Mouse (Mus musculus): ENCODE data around the gene Odf4. TPM values are rescaled to one million over a fixed set of nuclear protein-coding genes. Genes with fewer than 3 reads are reported as not detected.

The Odf4 gene
- total and polyA plus RNA-seq, 2 experiments from 2014 or later = not detected

- no peak overlapping the region for H3K4me2 ChIP-seq (ENCODE audit: low read depth, low read length)
- 83% methylated on average over 2 of the region's 2 CpGs for WGBS
- DNase-seq (ENCODE audit: low spot score) (no peak), ATAC-seq (ENCODE audit: insufficient read depth, low read depth) (no peak)
- H3K9me3 ChIP-seq (replicated peaks; ENCODE audit: control insufficient read depth, low read length) = no peaks in the 10 kb centered on the region
- H3K4me1 ChIP-seq (ENCODE audit: control insufficient read depth, insufficient read depth) = no peaks in the 10 kb centered on the region
- H3K4me3 ChIP-seq (ENCODE audit: low read depth, low read length) = no peak overlapping the region
- H3K36me3 ChIP-seq (replicated peaks; ENCODE audit: control insufficient read depth, insufficient read depth, low read length) = no peaks in the 10 kb centered on the region
- no peak for TF ChIP-seq CTCF (IDR thresholded peaks at IDR 0.05; ENCODE audit: low read depth)
- no peak for TF ChIP-seq EP300 (IDR thresholded peaks at IDR 0.05; ENCODE audit: low read depth)
- no peak overlapping the region for H3K27ac ChIP-seq (ENCODE audit: low read depth)
- H3K9ac ChIP-seq (replicated peaks; ENCODE audit: low read depth, low read length) = no peak overlapping the region
- H3K27me3 ChIP-seq (ENCODE audit: control insufficient read depth, insufficient read depth, low read length) = no peaks in the 10 kb centered on the region
These were observed 2.1 kb downstream of the Odf4 start for GRCm38 (mm10) chr11:68924749-68925148.

- no peak for ATAC-seq (ENCODE audit: insufficient read depth, low read depth)
- no peaks in the 10 kb centered on the region for H3K4me1 ChIP-seq (ENCODE audit: control insufficient read depth, insufficient read depth)
These were observed 3.7 kb downstream of the Odf4 start for GRCm38 (mm10) chr11:68923191-68923590.

GRCm38 (mm10) chr11:68914566-68914965 lies 12.3 kb downstream of the Odf4 start:
- no peaks in the 10 kb centered on the region for H3K9me3 ChIP-seq (replicated peaks; ENCODE audit: control insufficient read depth, low read length)
- H3K27me3 ChIP-seq (ENCODE audit: control insufficient read depth, insufficient read depth, low read length) = no peaks in the 10 kb centered on the region
- TF ChIP-seq CTCF (IDR thresholded peaks at IDR 0.05; ENCODE audit: low read depth) (no peak), EP300 (IDR thresholded peaks at IDR 0.05; ENCODE audit: low read depth) (no peak)
- WGBS = 82% methylated on average over 4 of the region's 4 CpGs
- H3K9ac ChIP-seq (replicated peaks; ENCODE audit: low read depth, low read length) = no peak overlapping the region
- H3K4me2 ChIP-seq (ENCODE audit: low read depth, low read length) = no peak overlapping the region
- DNase-seq (ENCODE audit: low spot score) = no peak
- H3K4me3 ChIP-seq (ENCODE audit: low read depth, low read length) = no peak overlapping the region
- H3K36me3 ChIP-seq (replicated peaks; ENCODE audit: control insufficient read depth, insufficient read depth, low read length) = no peaks in the 10 kb centered on the region
- no peak overlapping the region for H3K27ac ChIP-seq (ENCODE audit: low read depth)
- H3K4me1 ChIP-seq (ENCODE audit: control insufficient read depth, insufficient read depth) = 0 out of 2 replicates have a peak, but pooled peaks cover under 1% of the 10 kb centered on the region
- no peak for ATAC-seq (ENCODE audit: insufficient read depth, low read depth)

More at GRCm38 (mm10) chr11:68923191-68923590, 3.7 kb downstream of the Odf4 start:
- DNase-seq (ENCODE audit: low spot score) = no peak
- H3K36me3 ChIP-seq (replicated peaks; ENCODE audit: control insufficient read depth, insufficient read depth, low read length) = no peaks in the 10 kb centered on the region
- H3K4me3 ChIP-seq (ENCODE audit: low read depth, low read length) = no peak overlapping the region
- WGBS = 60% methylated on average over 3 of the region's 3 CpGs
- H3K9ac ChIP-seq (replicated peaks; ENCODE audit: low read depth, low read length) = no peak overlapping the region
- no peak for TF ChIP-seq EP300 (IDR thresholded peaks at IDR 0.05; ENCODE audit: low read depth)
- TF ChIP-seq CTCF (IDR thresholded peaks at IDR 0.05; ENCODE audit: low read depth) = no peak
- no peak overlapping the region for H3K27ac ChIP-seq (ENCODE audit: low read depth)
- no peaks in the 10 kb centered on the region for H3K27me3 ChIP-seq (ENCODE audit: control insufficient read depth, insufficient read depth, low read length)
- no peak overlapping the region for H3K4me2 ChIP-seq (ENCODE audit: low read depth, low read length)
- no peaks in the 10 kb centered on the region for H3K9me3 ChIP-seq (replicated peaks; ENCODE audit: control insufficient read depth, low read length)

GRCm38 (mm10) chr11:68911531-68912177 lies 15.2 kb downstream of the Odf4 start:
- no peaks in the 10 kb centered on the region for H3K36me3 ChIP-seq (replicated peaks; ENCODE audit: control insufficient read depth, insufficient read depth, low read length)
- no peaks in the 10 kb centered on the region for H3K9me3 ChIP-seq (replicated peaks; ENCODE audit: control insufficient read depth, low read length)
- peak; percentile 45 for DNase-seq (ENCODE audit: low spot score)
- ATAC-seq (ENCODE audit: insufficient read depth, low read depth) = no peak
- H3K27ac ChIP-seq (ENCODE audit: low read depth) = peak overlapping the region; percentile 63
- H3K9ac ChIP-seq (replicated peaks; ENCODE audit: low read depth, low read length) = no peak overlapping the region; the same call in 1 of the 2 replicates
- H3K4me3 ChIP-seq (ENCODE audit: low read depth, low read length) = 0 out of 2 replicates have a peak overlapping the region, but pooled peaks have one; percentile 10
- WGBS = 52% methylated on average over 14 of the region's 14 CpGs
- H3K4me2 ChIP-seq (ENCODE audit: low read depth, low read length) = peak overlapping the region; percentile 15; the same call in 1 of the 2 replicates
- TF ChIP-seq EP300 (IDR thresholded peaks at IDR 0.05; ENCODE audit: low read depth) = no peak
- no peak for TF ChIP-seq CTCF (IDR thresholded peaks at IDR 0.05; ENCODE audit: low read depth)
- peaks cover 11% of the 10 kb centered on the region; the same call in 1 of the 2 replicates for H3K4me1 ChIP-seq (ENCODE audit: control insufficient read depth, insufficient read depth)
- no peaks in the 10 kb centered on the region for H3K27me3 ChIP-seq (ENCODE audit: control insufficient read depth, insufficient read depth, low read length)

GRCm38 (mm10) chr11:68908846-68909503 lies 17.9 kb downstream of the Odf4 start:
- H3K4me3 ChIP-seq (ENCODE audit: low read depth, low read length) = no peak overlapping the region
- H3K9me3 ChIP-seq (replicated peaks; ENCODE audit: control insufficient read depth, low read length) = no peaks in the 10 kb centered on the region
- H3K27me3 ChIP-seq (ENCODE audit: control insufficient read depth, insufficient read depth, low read length) = no peaks in the 10 kb centered on the region
- no peak for DNase-seq (ENCODE audit: low spot score)
- TF ChIP-seq CTCF (IDR thresholded peaks at IDR 0.05; ENCODE audit: low read depth) (no peak), EP300 (IDR thresholded peaks at IDR 0.05; ENCODE audit: low read depth) (no peak)
- H3K4me1 ChIP-seq (ENCODE audit: control insufficient read depth, insufficient read depth) = peaks cover 11% of the 10 kb centered on the region; the same call in 1 of the 2 replicates
- 18% methylated on average over 7 of the region's 7 CpGs for WGBS
- H3K27ac ChIP-seq (ENCODE audit: low read depth) = peak overlapping the region; percentile 75
- H3K36me3 ChIP-seq (replicated peaks; ENCODE audit: control insufficient read depth, insufficient read depth, low read length) = peaks cover 20% of the 10 kb centered on the region
- no peak overlapping the region for H3K9ac ChIP-seq (replicated peaks; ENCODE audit: low read depth, low read length)
- ATAC-seq (ENCODE audit: insufficient read depth, low read depth) = peak; percentile 66
- H3K4me2 ChIP-seq (ENCODE audit: low read depth, low read length) = no peak overlapping the region

All from heart, postnatal 0 days (tissue).